Mouse (Mus musculus) liver, embryonic 11.5 days (tissue): ENCODE results near the gene Recql. TPM values are rescaled to one million over a fixed set of nuclear protein-coding genes. Genes with fewer than 3 reads are reported as not detected.
"Not testable (repeated sequence)": the region's sequence is repeated elsewhere in the genome, so short reads cannot be mapped to it uniquely, and the experiment has no call there.

Experiments used
- ATAC-seq: fragments of 200-750 bp; cut with Nextera tagmentation; replicated peaks from 2 replicates; pipeline ENCODE4 v1.8.0; 2017; ENCODE audit warnings: moderate number of reproducible peaks, mild to moderate bottlenecking, moderate TSS enrichment, moderate library complexity; ENCODE audit not compliant: low FRiP score
- DNase-seq: peaks from one replicate; pipeline ENCODE4 v3.0.0-alpha.2; 2017; ENCODE audit warnings: low spot score
- H3K27ac ChIP-seq: fragments of 300-500 bp; sonication (generic); 2 replicates; pipeline ENCODE4 v1.5.1; 2014; ENCODE audit warnings: mild to moderate bottlenecking, low read depth, low read length, control low read depth
- H3K27me3 ChIP-seq: fragments of 300-500 bp; sonication (generic); replicated peaks from 2 replicates; pipeline ENCODE4 v1.6.1; 2014; ENCODE audit warnings: low read length, mixed read lengths; ENCODE audit not compliant: control insufficient read depth, insufficient read depth
- H3K36me3 ChIP-seq: fragments of 300-500 bp; sonication (generic); 2 replicates; pipeline ENCODE4 v1.6.1; 2014; ENCODE audit warnings: mild to moderate bottlenecking, low read length, moderate library complexity, mixed read lengths; ENCODE audit not compliant: control insufficient read depth, insufficient read depth
- H3K4me1 ChIP-seq: fragments of 300-500 bp; sonication (generic); replicated peaks from 2 replicates; pipeline ENCODE4 v1.6.1; 2014; ENCODE audit warnings: low read length, mixed read lengths; ENCODE audit not compliant: control insufficient read depth, insufficient read depth
- H3K4me2 ChIP-seq: fragments of 300-500 bp; sonication (generic); 2 replicates; pipeline ENCODE4 v1.6.1; 2014; ENCODE audit warnings: mild to moderate bottlenecking, control low read depth, moderate library complexity
- H3K4me3 ChIP-seq: fragments of 300-500 bp; sonication (generic); 2 replicates; pipeline ENCODE4 v1.5.1; 2014; ENCODE audit warnings: low read depth, low read length, control low read depth
- H3K9ac ChIP-seq: fragments of 300-500 bp; sonication (generic); 2 replicates; pipeline ENCODE4 v1.6.1; 2014; ENCODE audit warnings: low read depth, low read length, control low read depth
- H3K9me3 ChIP-seq: fragments of 300-500 bp; sonication (generic); 2 replicates; pipeline ENCODE4 v1.6.1; 2016; ENCODE audit warnings: low read length, inconsistent platforms, mixed read lengths; ENCODE audit not compliant: control insufficient read depth
- WGBS: fragments of 180-500 bp; shearing (Covaris S2); extraction: QIAGEN DNeasy Blood & Tissue Kit; methylation state at CpG from one replicate; pipeline ENCODE4 v1.1.7; 2014; 5-methylcytosine and 5-hydroxymethylcytosine counted together
- polyA plus RNA-seq: library from polyadenylated mRNA; unstranded; fragments of >200 nt; fragmentation: Nextera tagmentation; extraction: Ambion mirVana; gene quantifications from 2 replicates; pipeline ENCODE4 v1.2.1, GENCODE M21; 2014

The Recql gene
- polyA plus RNA-seq, 1 experiment from 2014 or later, result 33.5 TPM

- Histone ChIP-seq H3K27ac (no peak overlapping the region), H3K27me3 (no peaks in the 10 kb centered on the region), H3K4me3 (no peak overlapping the region), H3K9ac (no peak overlapping the region), H3K4me2 (no peak overlapping the region), H3K9me3 (no peaks in the 10 kb centered on the region), H3K36me3 (peaks cover 10% of the 10 kb centered on the region), H3K4me1 (no peaks in the 10 kb centered on the region)
- DNase-seq (no peak), ATAC-seq (no peak)
- WGBS, result 78% methylated on average over 7 of the region's 7 CpGs
Measured at GRCm38 (mm10) chr6:142357106-142357505, 29.8 kb downstream of the Recql start.

- not testable (repeated sequence) for H3K9me3 ChIP-seq, H3K9ac ChIP-seq, DNase-seq, H3K27me3 ChIP-seq, H3K4me3 ChIP-seq, H3K4me1 ChIP-seq, H3K27ac ChIP-seq, H3K4me2 ChIP-seq
- WGBS, result 82% methylated on average over 3 of the region's 3 CpGs
- H3K36me3 ChIP-seq, result peaks cover 10% of the 10 kb centered on the region
- 0 out of 2 replicates have a peak, but pooled peaks have one; percentile 34 for ATAC-seq
Measured at GRCm38 (mm10) chr6:142352099-142352498, 34.8 kb downstream of the Recql start.

GRCm38 (mm10) chr6:142347431-142348385 is 39.2 kb downstream of the Recql start:
- Histone ChIP-seq H3K9me3 (no peaks in the 10 kb centered on the region), H3K27me3 (no peaks in the 10 kb centered on the region), H3K36me3 (peaks cover 9% of the 10 kb centered on the region; the same call in 1 of the 2 replicates), H3K4me3 (no peak overlapping the region), H3K4me2 (no peak overlapping the region), H3K9ac (no peak overlapping the region), H3K27ac (no peak overlapping the region), H3K4me1 (peaks cover 5% of the 10 kb centered on the region; the same call in 1 of the 2 replicates)
- DNase-seq, result no peak
- WGBS, result 81% methylated on average over 11 of the region's 11 CpGs
- ATAC-seq, result no peak

GRCm38 (mm10) chr6:142346181-142347110 is 40.4 kb downstream of the Recql start:
- ATAC-seq, result peak; percentile 7
- H3K27me3 ChIP-seq, result no peaks in the 10 kb centered on the region
- H3K4me3 ChIP-seq, result peak overlapping the region; percentile 64

GRCm38 (mm10) chr6:142345440-142346038 is 41.3 kb downstream of the Recql start, which contains the start of gene Pyroxd1:
Pyroxd1 (plus strand) TSS chr6:142345654.
- Histone ChIP-seq H3K4me1 (peaks cover 5% of the 10 kb centered on the region; the same call in 1 of the 2 replicates), H3K27me3 (no peaks in the 10 kb centered on the region), H3K27ac (peak within 1 kb of the TSS; percentile 68), H3K9me3 (no peaks in the 10 kb centered on the region), H3K4me2 (peak within 1 kb of the TSS; percentile 65), H3K4me3 (peak within 1 kb of the TSS; percentile 64), H3K36me3 (peaks cover 3% of the 10 kb centered on the region; the same call in 1 of the 2 replicates), H3K9ac (peak within 1 kb of the TSS; percentile 62)
- DNase-seq, result peak; percentile 81
- under 1% methylated on average over 48 of the region's 48 CpGs for WGBS
- peak; percentile 95 for ATAC-seq

More at GRCm38 (mm10) chr6:142346181-142347110, 40.4 kb downstream of the Recql start:
- no peak for DNase-seq
- peaks cover 6% of the 10 kb centered on the region; the same call in 1 of the 2 replicates for H3K36me3 ChIP-seq
- 0 out of 2 replicates have a peak overlapping the region, but pooled peaks have one; percentile 68 for H3K27ac ChIP-seq
- peak overlapping the region; percentile 65 for H3K4me2 ChIP-seq
- 41% methylated on average over 12 of the region's 12 CpGs for WGBS
- peaks cover 5% of the 10 kb centered on the region; the same call in 1 of the 2 replicates for H3K4me1 ChIP-seq
- H3K9ac ChIP-seq, result peak overlapping the region; percentile 62
- no peaks in the 10 kb centered on the region for H3K9me3 ChIP-seq

- H3K27me3 ChIP-seq, result no peaks in the 10 kb centered on the region
- H3K9ac ChIP-seq, result no peak overlapping the region
- no peaks in the 10 kb centered on the region for H3K36me3 ChIP-seq
- no peak overlapping the region for H3K27ac ChIP-seq
- DNase-seq (no peak), ATAC-seq (no peak)
- no peak overlapping the region for H3K4me3 ChIP-seq
- no peaks in the 10 kb centered on the region for H3K9me3 ChIP-seq
- H3K4me1 ChIP-seq, result peaks cover 5% of the 10 kb centered on the region; the same call in 1 of the 2 replicates
- no peak overlapping the region for H3K4me2 ChIP-seq
- 44% methylated on average over 2 of the region's 2 CpGs for WGBS
Measured at GRCm38 (mm10) chr6:142343561-142343960, 43.3 kb downstream of the Recql start.

GRCm38 (mm10) chr6:142339576-142339975 is 47.3 kb downstream of the Recql start:
- Histone ChIP-seq H3K36me3 (no peaks in the 10 kb centered on the region), H3K4me3 (no peak overlapping the region), H3K9me3 (no peaks in the 10 kb centered on the region), H3K9ac (no peak overlapping the region), H3K4me1 (no peaks in the 10 kb centered on the region), H3K4me2 (no peak overlapping the region), H3K27me3 (no peaks in the 10 kb centered on the region), H3K27ac (no peak overlapping the region)
- no peak for DNase-seq
- ATAC-seq, result no peak
- 41% methylated on average over 2 of the region's 2 CpGs for WGBS

GRCm38 (mm10) chr6:142338961-142339360 is 47.9 kb downstream of the Recql start:
- H3K4me1 ChIP-seq, result no peaks in the 10 kb centered on the region
- DNase-seq, result no peak
- H3K4me3 ChIP-seq, result no peak overlapping the region
- H3K4me2 ChIP-seq, result no peak overlapping the region
- no peaks in the 10 kb centered on the region for H3K36me3 ChIP-seq
- no peak overlapping the region for H3K27ac ChIP-seq
- H3K27me3 ChIP-seq, result no peaks in the 10 kb centered on the region
- 65% methylated on average over 2 of the region's 2 CpGs for WGBS
- ATAC-seq, result no peak
- no peak overlapping the region for H3K9ac ChIP-seq
- H3K9me3 ChIP-seq, result no peaks in the 10 kb centered on the region
